Mouse (Mus musculus) heart, adult 2 months (tissue): ENCODE results near the gene Rela.

Experiments
- CTCF ChIP-seq: fragments of 200-600 bp; IDR thresholded peaks from 2 replicates; pipeline ENCODE4 v1.8.1; 2022; ENCODE audit warnings: antibody characterized with exemption, mild to moderate bottlenecking, moderate library complexity
- EP300 ChIP-seq: fragments of 200-500 bp; IDR thresholded peaks from 2 replicates; pipeline ENCODE4 v1.6.1; 2011; ENCODE audit warnings: low read depth, low read length, control low read depth; ENCODE audit not compliant: insufficient read depth
- POLR2A ChIP-seq: fragments of 200-500 bp; IDR thresholded peaks from 2 replicates; pipeline ENCODE4 v1.6.1; 2011; ENCODE audit warnings: mild to moderate bottlenecking, low read depth, low read length, control low read depth; ENCODE audit not compliant: insufficient read depth

DNA sequence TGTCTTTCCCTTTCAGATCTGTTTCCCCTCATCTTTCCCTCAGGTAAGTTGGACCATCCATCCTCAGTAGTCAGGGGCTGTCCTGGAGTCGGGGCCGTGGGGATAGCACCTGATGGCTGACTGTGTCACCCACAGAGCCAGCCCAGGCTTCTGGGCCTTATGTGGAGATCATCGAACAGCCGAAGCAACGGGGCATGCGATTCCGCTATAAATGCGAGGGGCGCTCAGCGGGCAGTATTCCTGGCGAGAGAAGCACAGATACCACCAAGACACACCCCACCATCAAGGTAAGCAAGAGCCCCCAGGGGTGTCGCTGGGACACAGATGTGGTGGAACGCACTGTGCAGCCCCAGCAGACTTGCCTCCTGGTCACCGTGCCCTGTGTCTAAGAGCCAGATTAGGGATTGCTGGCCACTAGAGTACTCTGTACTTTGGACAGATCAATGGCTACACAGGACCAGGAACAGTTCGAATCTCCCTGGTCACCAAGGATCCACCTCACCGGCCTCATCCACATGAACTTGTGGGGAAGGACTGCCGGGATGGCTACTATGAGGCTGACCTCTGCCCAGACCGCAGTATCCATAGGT is 1.2 kb downstream of the Rela start:
- no peak for TF ChIP-seq POLR2A
- TF ChIP-seq CTCF: no peak
- TF ChIP-seq EP300: no peak
